Mouse (Mus musculus): ENCODE results near the gene Fen1.
"Not testable (repeated sequence)": the region's sequence is repeated elsewhere in the genome, so short reads cannot be mapped to it uniquely, and the experiment has no call there.

The Fen1 gene

GRCm38 (mm10) chr19:10176941-10177372 lies 27.0 kb downstream of the Fen1 start:
- DNase-seq: no peak

GRCm38 (mm10) chr19:10176477-10176876 lies 27.5 kb downstream of the Fen1 start:
- no peak for DNase-seq

- DNase-seq: no peak
These were observed 29.0 kb downstream of the Fen1 start for GRCm38 (mm10) chr19:10174956-10175355.

- DNase-seq: no peak
These were observed 30.0 kb downstream of the Fen1 start for GRCm38 (mm10) chr19:10173844-10174539.

GRCm38 (mm10) chr19:10173116-10173718 lies 30.8 kb downstream of the Fen1 start:
- DNase-seq: no peak

GRCm38 (mm10) chr19:10171846-10172245 lies 32.1 kb downstream of the Fen1 start:
- DNase-seq: no peak

- DNase-seq: no peak
These were observed 32.6 kb downstream of the Fen1 start for GRCm38 (mm10) chr19:10171359-10171758.

- DNase-seq: no peak
These were observed 33.5 kb downstream of the Fen1 start for GRCm38 (mm10) chr19:10170466-10170865.

- not testable (repeated sequence) for DNase-seq
These were observed 34.2 kb downstream of the Fen1 start for GRCm38 (mm10) chr19:10169692-10170330.

GRCm38 (mm10) chr19:10169179-10169578 lies 34.8 kb downstream of the Fen1 start:
- DNase-seq: no peak

GRCm38 (mm10) chr19:10168441-10168840 lies 35.5 kb downstream of the Fen1 start:
- DNase-seq: no peak

- DNase-seq: no peak
These were observed 36.0 kb downstream of the Fen1 start for GRCm38 (mm10) chr19:10167951-10168350.

- no peak for DNase-seq
These were observed 36.9 kb downstream of the Fen1 start for GRCm38 (mm10) chr19:10167112-10167511.

- not testable (repeated sequence) for DNase-seq
These were observed 38.0 kb downstream of the Fen1 start for GRCm38 (mm10) chr19:10165928-10166327.

- no peak for DNase-seq
These were observed 40.1 kb downstream of the Fen1 start for GRCm38 (mm10) chr19:10163896-10164295.

GRCm38 (mm10) chr19:10157725-10158124 lies 46.2 kb downstream of the Fen1 start:
- no peak for DNase-seq

- DNase-seq: no peak
These were observed 54.8 kb downstream of the Fen1 start for GRCm38 (mm10) chr19:10149189-10149588.

Data from right cerebral cortex, postnatal 14 days (tissue).